Mouse (Mus musculus): ENCODE data around the gene Rd3.

GRCm38 (mm10) chr1:191956871-191957270 is 20.3 kb upstream of the Rd3 start:
- no peak for TF ChIP-seq POLR2A (IDR thresholded peaks at IDR 0.05; ENCODE audit: borderline replicate concordance, control insufficient read depth, low read depth, low read length)
- no peak for TF ChIP-seq CTCF (IDR thresholded peaks at IDR 0.05; ENCODE audit: control insufficient read depth, insufficient read depth, low read length)
